Mouse (Mus musculus) midbrain, embryonic 11.5 days (tissue): Measurements from ENCODE around the gene Kynu. TPM values are rescaled to one million over a fixed set of nuclear protein-coding genes. Genes with fewer than 3 reads are reported as not detected.
A peak's percentile ranks its signal among the peaks of the same experiment; 100 is the strongest.

Experiments
- ATAC-seq: fragments of 200-750 bp; cut with Nextera tagmentation; 2 replicates; pipeline ENCODE4 v1.8.0; 2017; ENCODE audit warnings: moderate TSS enrichment, moderate library complexity; ENCODE audit not compliant: low FRiP score
- DNase-seq: peaks from one replicate; pipeline ENCODE4 v3.0.0; 2015; ENCODE audit warnings: low spot score; ENCODE audit errors: missing footprints
- H3K27ac ChIP-seq: fragments of 300-500 bp; sonication (generic); 2 replicates; pipeline ENCODE4 v1.5.1; 2014; ENCODE audit warnings: low read depth, low read length
- H3K27me3 ChIP-seq: fragments of 300-500 bp; sonication (generic); 2 replicates; pipeline ENCODE4 v1.6.1; 2014; ENCODE audit warnings: mild to moderate bottlenecking, low read length, moderate library complexity, mixed read lengths; ENCODE audit not compliant: control insufficient read depth, insufficient read depth
- H3K36me3 ChIP-seq: fragments of 300-500 bp; sonication (generic); 2 replicates; pipeline ENCODE4 v1.6.1; 2014; ENCODE audit warnings: mild to moderate bottlenecking, low read length, moderate library complexity, mixed read lengths; ENCODE audit not compliant: control insufficient read depth, insufficient read depth
- H3K4me1 ChIP-seq: fragments of 300-500 bp; sonication (generic); 2 replicates; pipeline ENCODE4 v1.6.1; 2014; ENCODE audit warnings: low read length; ENCODE audit not compliant: control insufficient read depth, insufficient read depth
- H3K4me2 ChIP-seq: fragments of 300-500 bp; sonication (generic); 2 replicates; pipeline ENCODE4 v1.6.1; 2014; ENCODE audit warnings: mild to moderate bottlenecking, moderate library complexity
- H3K4me3 ChIP-seq: fragments of 300-500 bp; sonication (generic); 2 replicates; pipeline ENCODE4 v1.5.1; 2014; ENCODE audit warnings: low read depth, low read length
- H3K9ac ChIP-seq: fragments of 300-500 bp; sonication (generic); 2 replicates; pipeline ENCODE4 v1.6.1; 2014; ENCODE audit warnings: low read length
- H3K9me3 ChIP-seq: fragments of 300-500 bp; sonication (generic); 2 replicates; pipeline ENCODE4 v1.6.1; 2016; ENCODE audit warnings: low read length; ENCODE audit not compliant: control insufficient read depth
- WGBS: fragments of 180-500 bp; shearing (Covaris S2); extraction: QIAGEN DNeasy Blood & Tissue Kit; methylation state at CpG from one replicate; pipeline ENCODE4 v1.1.7; 2014; 5-methylcytosine and 5-hydroxymethylcytosine counted together
- polyA plus RNA-seq: library from polyadenylated mRNA; unstranded; fragments of >200 nt; fragmentation: Nextera tagmentation; extraction: Ambion mirVana; gene quantifications from 2 replicates; pipeline ENCODE4 v1.2.1, GENCODE M21; 2014

Gene Kynu
- polyA plus RNA-seq, 1 experiment from 2014 or later = 1.9 TPM

DNA sequence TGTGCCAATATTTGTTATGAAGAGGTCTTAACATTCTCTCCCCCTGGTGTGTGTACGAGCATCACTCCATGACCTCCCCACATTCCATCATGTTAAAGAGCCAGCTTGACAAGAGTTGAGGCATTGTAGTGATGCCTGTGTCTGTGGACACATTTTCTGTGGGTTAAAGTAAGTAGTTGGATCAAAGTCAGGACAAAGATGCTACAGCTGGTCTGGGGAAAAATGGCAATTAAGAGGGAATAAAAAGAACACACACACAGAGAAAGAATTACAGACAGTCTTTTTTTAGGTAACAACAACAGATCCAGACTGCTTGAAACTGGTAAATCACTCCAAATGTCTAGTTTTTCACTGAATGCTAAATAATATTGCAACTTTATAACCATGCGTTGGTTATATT lies 135.3 kb downstream of the Kynu start:
- WGBS = 87% methylated on average over 2 of the region's 2 CpGs
- DNase-seq = no peak
- Histone ChIP-seq H3K4me3 (no peak overlapping the region), H3K4me2 (no peak overlapping the region), H3K27me3 (no peaks in the 10 kb centered on the region), H3K9me3 (no peaks in the 10 kb centered on the region), H3K9ac (no peak overlapping the region), H3K27ac (no peak overlapping the region), H3K4me1 (no peaks in the 10 kb centered on the region), H3K36me3 (no peaks in the 10 kb centered on the region)
- ATAC-seq = no peak

DNA sequence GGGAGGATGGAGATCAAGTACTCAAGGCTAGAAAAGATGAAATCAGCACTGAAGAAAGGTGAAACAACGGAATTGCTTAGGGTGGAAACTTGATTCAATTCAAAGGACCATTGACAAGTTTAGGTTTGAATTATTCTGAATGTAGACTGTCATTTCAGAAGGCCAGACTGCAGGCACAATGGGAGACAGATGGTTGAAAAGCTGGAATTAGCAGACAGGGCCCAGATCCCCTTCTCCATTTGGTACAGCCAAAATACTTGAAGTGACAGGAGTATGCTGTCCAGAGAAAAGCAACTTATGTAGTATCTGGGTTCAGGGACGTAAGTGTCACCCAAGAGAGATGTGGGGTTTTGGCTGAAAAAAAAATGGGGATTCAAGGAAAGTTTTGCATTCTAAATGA lies 136.2 kb downstream of the Kynu start:
- H3K27ac ChIP-seq = no peak overlapping the region
- WGBS = 80% methylated on average over 2 of the region's 2 CpGs
- no peak overlapping the region for H3K4me2 ChIP-seq
- no peak for DNase-seq
- H3K27me3 ChIP-seq = no peaks in the 10 kb centered on the region
- no peak overlapping the region for H3K4me3 ChIP-seq
- H3K4me1 ChIP-seq = no peaks in the 10 kb centered on the region
- no peak overlapping the region for H3K9ac ChIP-seq
- ATAC-seq = no peak
- H3K9me3 ChIP-seq = no peaks in the 10 kb centered on the region
- no peaks in the 10 kb centered on the region for H3K36me3 ChIP-seq

DNA sequence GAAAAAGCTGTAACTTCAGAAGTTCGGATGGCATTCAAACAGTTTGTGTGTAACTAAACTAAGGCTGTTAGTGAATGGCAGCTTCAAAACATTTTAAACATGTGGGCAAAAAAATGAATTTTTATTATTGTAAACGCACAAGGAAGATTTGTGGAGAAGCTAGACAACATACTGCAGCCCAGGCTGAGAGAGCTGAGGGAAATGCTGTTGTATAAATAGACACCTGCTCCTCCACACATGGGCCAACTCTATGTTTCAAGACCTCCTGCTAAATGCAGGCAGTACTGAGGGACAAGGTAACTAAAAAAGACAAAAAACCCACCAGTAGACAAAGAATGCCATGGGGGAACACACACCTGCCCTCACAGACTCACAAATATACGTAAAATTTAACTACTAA lies 140.5 kb downstream of the Kynu start:
- Histone ChIP-seq H3K9ac (no peak overlapping the region), H3K4me2 (no peak overlapping the region), H3K4me3 (no peak overlapping the region), H3K27me3 (no peaks in the 10 kb centered on the region), H3K36me3 (no peaks in the 10 kb centered on the region), H3K27ac (no peak overlapping the region), H3K4me1 (no peaks in the 10 kb centered on the region), H3K9me3 (no peaks in the 10 kb centered on the region)
- DNase-seq (no peak), ATAC-seq (no peak)
- 88% methylated on average over 3 of the region's 3 CpGs for WGBS

DNA sequence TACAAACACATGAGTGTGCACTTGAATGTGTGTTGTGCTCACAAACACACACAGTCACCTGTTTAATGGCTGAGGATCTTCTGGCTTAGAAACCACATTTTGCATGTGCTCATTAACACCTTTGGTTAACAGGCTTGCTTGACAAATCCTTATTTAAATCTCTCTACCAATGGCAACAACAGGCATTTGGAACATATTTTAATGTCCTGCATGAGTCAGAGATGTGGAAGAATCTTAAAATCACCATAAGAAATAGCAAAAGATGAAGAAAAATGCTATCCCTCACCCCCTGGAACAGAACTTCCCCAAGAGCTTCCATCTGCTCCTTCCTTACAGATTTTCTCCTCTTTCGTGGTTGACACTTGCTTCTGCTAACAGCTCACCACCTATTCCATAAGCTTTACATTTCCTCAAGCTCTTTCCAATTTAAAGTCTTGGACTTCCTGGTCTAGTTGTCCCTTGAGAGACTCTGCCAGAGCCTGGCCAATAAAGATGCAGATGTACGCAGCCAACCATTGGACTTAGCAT lies 157.5 kb downstream of the Kynu start:
- Histone ChIP-seq H3K4me1 (no peaks in the 10 kb centered on the region), H3K27ac (no peak overlapping the region), H3K4me2 (no peak overlapping the region), H3K27me3 (no peaks in the 10 kb centered on the region), H3K4me3 (no peak overlapping the region), H3K9me3 (no peaks in the 10 kb centered on the region), H3K9ac (no peak overlapping the region), H3K36me3 (no peaks in the 10 kb centered on the region)
- 96% methylated on average over 2 of the region's 2 CpGs for WGBS
- DNase-seq (no peak), ATAC-seq (no peak)

DNA sequence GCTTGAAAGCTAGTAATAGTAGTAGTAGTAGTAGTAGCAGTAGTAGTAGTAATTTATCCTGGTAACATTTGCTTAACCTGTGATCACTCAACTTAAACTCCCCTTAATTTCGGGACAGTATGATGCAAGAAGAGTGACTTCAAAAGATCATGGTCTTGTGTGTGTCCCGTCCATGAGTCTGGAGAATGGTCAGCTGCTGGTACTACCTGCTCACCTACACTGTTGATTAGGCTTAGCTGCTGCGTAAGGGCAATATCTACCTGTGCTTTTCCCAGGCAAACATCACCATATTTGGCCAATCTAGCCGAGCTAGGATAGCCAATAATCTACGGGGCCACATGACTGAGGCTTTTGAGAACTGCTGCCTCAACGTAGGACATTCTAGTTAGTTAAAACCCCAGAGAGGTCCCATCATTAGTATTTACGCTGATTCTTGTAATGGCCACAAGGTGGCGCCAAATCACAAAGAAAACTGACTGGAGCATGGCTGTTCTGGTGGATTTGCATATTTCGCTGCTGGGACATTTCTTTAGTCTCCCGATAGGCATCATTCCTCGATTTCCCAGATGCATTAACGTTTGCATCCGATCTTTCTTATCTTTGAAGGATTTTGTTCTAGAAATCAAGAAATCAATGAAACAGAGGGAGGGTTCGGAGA lies 167.4 kb downstream of the Kynu start:
- Histone ChIP-seq H3K4me1 (peaks cover 3% of the 10 kb centered on the region; the same call in 1 of the 2 replicates), H3K27ac (no peak overlapping the region), H3K4me3 (0 out of 2 replicates have a peak overlapping the region, but pooled peaks have one; percentile 10), H3K9me3 (no peaks in the 10 kb centered on the region), H3K4me2 (peak overlapping the region; percentile 33), H3K27me3 (no peaks in the 10 kb centered on the region), H3K9ac (peak overlapping the region; percentile 38; the same call in 1 of the 2 replicates), H3K36me3 (no peaks in the 10 kb centered on the region)
- DNase-seq (peak; percentile 98), ATAC-seq (peak; percentile 90)
- WGBS = 18% methylated on average over 14 of the region's 14 CpGs

DNA sequence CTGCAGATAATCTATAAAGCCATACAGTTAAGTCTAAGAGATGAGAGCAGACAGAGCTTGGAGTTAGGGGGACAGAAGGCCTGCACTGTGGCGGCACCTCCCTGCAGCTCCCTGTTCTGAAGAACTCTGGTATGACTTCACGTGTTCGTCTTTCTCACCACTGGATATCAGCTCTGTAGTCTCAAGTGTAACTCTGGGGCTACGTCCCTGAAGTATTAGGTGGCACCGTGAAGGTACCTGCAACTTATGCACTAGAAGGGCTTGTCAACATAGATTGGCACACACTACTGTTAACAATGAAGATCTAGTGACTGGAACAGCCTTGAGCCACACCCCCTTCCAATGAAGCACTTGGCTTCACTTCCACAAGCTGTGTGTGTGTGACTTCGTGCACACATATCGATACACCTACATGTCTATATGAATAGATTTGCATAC lies 168.0 kb downstream of the Kynu start:
- Histone ChIP-seq H3K27ac (no peak overlapping the region), H3K4me2 (peak overlapping the region; percentile 33), H3K9me3 (no peaks in the 10 kb centered on the region), H3K36me3 (no peaks in the 10 kb centered on the region), H3K27me3 (no peaks in the 10 kb centered on the region), H3K9ac (peak overlapping the region; percentile 38; the same call in 1 of the 2 replicates), H3K4me3 (0 out of 2 replicates have a peak overlapping the region, but pooled peaks have one; percentile 10), H3K4me1 (peaks cover 3% of the 10 kb centered on the region; the same call in 1 of the 2 replicates)
- 61% methylated on average over 7 of the region's 7 CpGs for WGBS
- DNase-seq = peak; percentile 93
- peak; percentile 77 for ATAC-seq

DNA sequence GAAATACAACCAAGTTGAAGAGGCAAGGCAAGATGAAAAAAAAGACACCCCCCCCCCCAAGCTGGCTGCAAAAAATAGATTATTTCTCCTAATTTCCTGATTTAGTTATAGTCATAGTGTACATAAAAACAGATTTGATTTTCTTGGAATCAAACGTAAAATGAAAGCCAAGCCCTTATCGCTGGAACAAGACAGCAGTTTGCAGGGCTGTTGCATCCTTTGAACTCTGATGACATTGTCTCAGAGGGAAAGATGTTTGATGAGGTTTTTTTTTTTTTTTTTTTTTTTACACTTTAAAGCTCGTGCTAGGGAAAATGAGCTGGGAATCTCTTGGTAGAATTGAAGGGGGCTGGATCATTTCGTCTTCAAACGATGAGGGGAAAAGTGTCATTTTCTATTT lies 172.1 kb downstream of the Kynu start:
- Histone ChIP-seq H3K9me3 (no peaks in the 10 kb centered on the region), H3K27me3 (no peaks in the 10 kb centered on the region), H3K4me3 (no peak overlapping the region), H3K27ac (no peak overlapping the region), H3K4me1 (peaks cover 3% of the 10 kb centered on the region; the same call in 1 of the 2 replicates), H3K4me2 (no peak overlapping the region), H3K9ac (no peak overlapping the region), H3K36me3 (no peaks in the 10 kb centered on the region)
- no peak for ATAC-seq
- DNase-seq = no peak
- WGBS = 73% methylated on average over 5 of the region's 5 CpGs

DNA sequence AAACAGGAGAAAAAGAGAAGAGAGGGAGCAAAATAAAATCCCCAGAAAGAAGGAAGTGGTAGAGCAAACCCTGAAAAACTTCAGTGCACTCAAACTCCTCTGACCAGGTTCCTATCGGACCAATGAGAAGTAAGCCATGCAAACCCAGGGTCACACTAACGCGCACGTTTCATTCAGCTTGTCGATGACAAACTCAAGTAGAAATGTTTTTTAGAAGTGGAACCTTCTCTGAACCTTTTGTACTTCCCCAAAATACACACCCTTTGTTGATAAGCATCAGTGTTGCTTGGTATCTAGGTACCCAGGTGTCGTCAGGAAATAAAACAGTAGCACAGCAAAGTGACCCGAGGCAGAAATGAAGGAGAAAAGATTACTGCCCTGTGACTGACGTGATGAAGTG lies 172.6 kb downstream of the Kynu start:
- Histone ChIP-seq H3K4me2 (no peak overlapping the region), H3K4me3 (no peak overlapping the region), H3K27me3 (no peaks in the 10 kb centered on the region), H3K27ac (no peak overlapping the region), H3K9me3 (no peaks in the 10 kb centered on the region), H3K4me1 (peaks cover 3% of the 10 kb centered on the region; the same call in 1 of the 2 replicates), H3K36me3 (no peaks in the 10 kb centered on the region), H3K9ac (no peak overlapping the region)
- no peak for DNase-seq
- 80% methylated on average over 8 of the region's 8 CpGs for WGBS
- no peak for ATAC-seq

DNA sequence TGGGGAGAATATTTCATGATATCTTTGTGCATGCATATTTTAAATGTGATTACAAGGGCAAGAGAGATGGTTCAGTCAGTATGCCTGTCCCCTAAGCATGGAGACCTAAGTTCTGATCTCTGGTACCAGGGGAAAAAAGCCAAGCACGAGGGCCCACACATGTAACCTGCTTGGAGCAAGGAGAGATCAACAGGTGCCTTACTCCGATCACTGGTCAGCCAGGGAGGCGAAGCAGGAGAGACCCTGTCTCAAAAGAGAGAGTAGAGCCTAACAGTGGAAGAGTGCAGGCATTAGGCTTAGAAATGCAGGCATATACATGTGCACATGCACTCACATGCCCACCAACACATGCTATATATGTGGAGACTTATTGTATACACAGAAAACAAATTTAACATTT lies 173.7 kb downstream of the Kynu start:
- Histone ChIP-seq H3K9me3 (no peaks in the 10 kb centered on the region), H3K4me3 (no peak overlapping the region), H3K27ac (no peak overlapping the region), H3K4me2 (no peak overlapping the region), H3K36me3 (no peaks in the 10 kb centered on the region), H3K4me1 (no peaks in the 10 kb centered on the region), H3K9ac (no peak overlapping the region), H3K27me3 (no peaks in the 10 kb centered on the region)
- DNase-seq = no peak
- WGBS = 94% methylated on average over 3 of the region's 3 CpGs
- no peak for ATAC-seq
